Mouse (Mus musculus): ENCODE results near the gene Ndufaf3.
"Not testable (repeated sequence)": the region's sequence is repeated elsewhere in the genome, so short reads cannot be mapped to it uniquely, and the experiment has no call there.

DNA sequence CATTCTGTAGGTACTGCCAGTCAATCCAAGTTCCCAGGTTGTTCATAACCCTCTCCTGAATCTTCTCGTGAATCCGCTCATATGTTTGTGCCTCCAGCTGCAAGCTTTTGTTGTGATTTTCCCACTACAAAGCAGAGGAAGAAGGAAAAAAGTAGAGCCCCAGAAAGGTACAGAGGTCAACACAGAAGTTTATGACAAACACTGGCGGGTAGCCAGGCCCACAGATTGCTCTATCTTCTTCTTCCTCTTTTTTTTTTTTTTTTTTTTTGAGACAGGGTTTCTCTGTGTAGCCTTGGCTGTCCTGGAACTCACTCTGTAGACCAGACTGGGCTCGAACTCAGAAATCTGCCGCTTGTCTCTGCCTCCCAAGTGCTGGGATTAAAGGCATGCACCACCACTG, 40.7 kb upstream of the Ndufaf3 start:
- not testable (repeated sequence) for TF ChIP-seq CTCF, EP300 (IDR thresholded peaks at IDR 0.05; ENCODE audit: low read depth)

Data from heart, postnatal 0 days (tissue).